8 mouse cellular contexts compared by ENCODE assay signal in the genomic region with DNA sequence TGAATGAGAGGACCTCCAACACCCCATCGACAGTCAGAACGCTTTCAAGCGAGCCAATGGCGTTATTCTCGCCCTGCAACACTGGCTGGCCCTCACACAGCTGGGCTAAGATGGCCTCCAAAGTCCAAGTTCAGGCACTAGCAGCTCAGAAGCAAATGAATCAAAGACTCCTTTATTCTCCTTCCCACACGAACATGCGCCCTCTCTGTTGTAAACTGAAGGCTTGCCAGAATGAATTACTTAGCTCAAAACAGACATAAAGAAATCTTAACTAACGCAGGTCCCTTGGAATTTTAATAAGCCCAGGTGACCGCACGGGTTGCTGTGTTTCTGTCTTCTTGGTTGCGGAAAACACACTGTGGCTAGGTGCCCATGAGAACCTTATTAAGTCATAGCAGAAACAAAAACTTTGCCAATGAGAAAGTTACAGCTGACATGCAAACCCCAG. TPM values are rescaled to one million over a fixed set of nuclear protein-coding genes. Genes with fewer than 3 reads are reported as not detected.
DNase-seq lines count a peak whose midpoint lies in the region; ATAC-seq and TF ChIP-seq lines count a peak whose summit lies in the region.

No protein-coding gene starts in this region.

- H3K4me3 ChIP-seq in gastrocnemius, adult 2 months: no peak overlapping the region
- no peak overlapping the region for H3K4me3 ChIP-seq in lung, postnatal 0 days (ENCODE audit: low read depth, low read length)
- H3K4me3 ChIP-seq in intestine, embryonic 14.5 days (ENCODE audit: low read depth, low read length): no peak overlapping the region

- no peaks in the 10 kb centered on the region for H3K36me3 ChIP-seq in lung, postnatal 0 days (ENCODE audit: insufficient read depth, low read length)
- H3K36me3 ChIP-seq in intestine, embryonic 14.5 days (ENCODE audit: control insufficient read depth, insufficient read depth, low read length): no peaks in the 10 kb centered on the region

- no peak for TF ChIP-seq EP300 in lung, postnatal 0 days (IDR thresholded peaks at IDR 0.05)

- H3K27me3 ChIP-seq in lung, postnatal 0 days (replicated peaks; ENCODE audit: insufficient read depth, low read length): no peaks in the 10 kb centered on the region
- H3K27me3 ChIP-seq in intestine, embryonic 14.5 days (replicated peaks; ENCODE audit: control insufficient read depth, insufficient read depth, low read length): no peaks in the 10 kb centered on the region

- DNase-seq in gastrocnemius, adult 2 months: no peak
- no peak for DNase-seq in gastrocnemius, adult 8-10 months (ENCODE audit: low spot score in 2 of 2)
- DNase-seq in lung, postnatal 0 days (ENCODE audit: low spot score): no peak
- DNase-seq in lung, postnatal 25 days (ENCODE audit: low spot score): no peak
- no peak for DNase-seq in intestine, embryonic 14.5 days (ENCODE audit: low spot score)
- peak; percentile 60 for DNase-seq in retina, postnatal 1 day
- DNase-seq in cerebellum, postnatal 25 days: no peak
- DNase-seq in urinary bladder, postnatal 36 days (ENCODE audit: low spot score in 2 of 2): no peak

- intact Hi-C loops in gastrocnemius, adult 2 months (cut with DNase I): no loop called here

- H3K4me2 ChIP-seq in lung, postnatal 0 days (replicated peaks; ENCODE audit: low read depth, low read length): no peak overlapping the region
- H3K4me2 ChIP-seq in intestine, embryonic 14.5 days (ENCODE audit: low read length): 0 out of 2 replicates have a peak overlapping the region, but pooled peaks have one; percentile 11

- peak overlapping the region; percentile 55 for H3K27ac ChIP-seq in gastrocnemius, adult 2 months
- peak overlapping the region; percentile 71 for H3K27ac ChIP-seq in lung, postnatal 0 days (ENCODE audit: low read length)
- peak overlapping the region; percentile 55 for H3K27ac ChIP-seq in intestine, embryonic 14.5 days (ENCODE audit: low read depth)

- no peak for ATAC-seq in lung, postnatal 0 days
- no peak for ATAC-seq in intestine, embryonic 14.5 days (replicated peaks; ENCODE audit: low FRiP score, low TSS enrichment, low read depth)

- no peaks in the 10 kb centered on the region for H3K9me3 ChIP-seq in lung, postnatal 0 days (ENCODE audit: low read length)
- no peaks in the 10 kb centered on the region for H3K9me3 ChIP-seq in intestine, embryonic 14.5 days (ENCODE audit: control insufficient read depth, low read length)

- TF ChIP-seq CTCF in gastrocnemius, adult 2 months (IDR thresholded peaks at IDR 0.05): no peak
- no peak for TF ChIP-seq CTCF in lung, postnatal 0 days (IDR thresholded peaks at IDR 0.05)

- peaks cover 22% of the 10 kb centered on the region for H3K4me1 ChIP-seq in lung, postnatal 0 days (ENCODE audit: insufficient read depth, low read depth, low read length)
- peaks cover 51% of the 10 kb centered on the region for H3K4me1 ChIP-seq in intestine, embryonic 14.5 days (replicated peaks; ENCODE audit: control insufficient read depth, insufficient read depth, low read length)

- WGBS in lung, postnatal 0 days: 48% methylated on average over 11 of the region's 11 CpGs
- 55% methylated on average over 11 of the region's 11 CpGs for WGBS in intestine, embryonic 14.5 days

- no peak overlapping the region for H3K9ac ChIP-seq in lung, postnatal 0 days (replicated peaks; ENCODE audit: low read depth)
- no peak overlapping the region for H3K9ac ChIP-seq in intestine, embryonic 14.5 days (ENCODE audit: low read length)

RNA-seq across cellular contexts. Expression of a gene that starts 10.4 kb away (rescaled TPM):
- 10 to 100 TPM; 11.7 to 14.3 TPM for total RNA-seq in gastrocnemius, adult 2 months (2021)
- 10 to 100 TPM in 3 of 4 experiments, 1 to 10 TPM in 1; 9.0 to 12.8 (median 11.5) TPM for total RNA-seq in gastrocnemius, adult 8-10 months (2022)
- 16.9 and 18.9 TPM in 2 replicates for polyA plus RNA-seq in lung, postnatal 0 days (2015; fragmentation: Nextera tagmentation; extraction: Ambion mirVana)
- polyA plus RNA-seq in intestine, embryonic 14.5 days (2014; fragmentation: Nextera tagmentation; extraction: Ambion mirVana): 23.1 and 23.9 TPM in 2 replicates
